Mouse (Mus musculus) fat pad, adult 2 months (tissue): Measurements from ENCODE around the gene Cd248.

Experiments used
- DNase-seq: peaks from one replicate; pipeline ENCODE4 v3.0.0-alpha.2; 2011; ENCODE audit warnings: low read depth, low spot score; ENCODE audit errors: extremely low read depth

The Cd248 gene

GRCm38 (mm10) chr19:5051515-5051914, 16.4 kb upstream of the Cd248 start:
- no peak for DNase-seq

DNA sequence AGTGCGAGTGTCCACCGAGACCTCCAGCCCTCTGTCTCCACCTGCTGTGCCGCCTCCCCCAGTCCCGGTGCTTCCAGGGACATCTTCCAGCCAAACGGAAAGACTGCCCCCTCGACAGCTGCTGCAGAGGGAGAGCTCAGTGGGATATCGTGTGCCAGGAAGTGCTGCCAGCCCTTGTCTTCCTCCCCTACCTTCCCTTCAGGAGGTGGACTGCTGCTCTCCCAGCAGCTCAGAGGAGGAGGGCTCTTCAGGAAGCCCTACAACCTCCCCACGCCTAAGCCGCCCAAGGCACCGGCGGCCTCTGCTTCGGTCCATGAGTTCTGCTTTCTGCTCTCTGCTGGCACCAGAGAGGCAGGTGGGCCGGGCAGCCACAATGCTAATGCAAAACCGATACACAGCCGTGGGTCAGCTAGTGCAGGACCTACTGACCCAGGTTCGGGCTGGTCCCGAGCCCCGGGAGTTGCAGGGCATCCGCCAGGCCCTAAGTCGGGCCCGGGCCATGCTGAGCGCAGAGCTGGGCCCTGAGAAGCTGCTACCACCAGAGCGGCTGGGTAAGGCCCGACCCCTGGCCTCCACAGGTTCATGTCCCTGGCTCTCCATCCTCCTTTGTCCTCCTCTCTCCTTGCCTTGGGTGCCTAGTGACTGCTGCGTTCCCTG, 15.6 kb upstream of the Cd248 start:
- no peak for DNase-seq

- no peak for DNase-seq
Measured at GRCm38 (mm10) chr19:5052853-5053252, 15.0 kb upstream of the Cd248 start.

- no peak for DNase-seq
Measured at GRCm38 (mm10) chr19:5053909-5054308, 14.0 kb upstream of the Cd248 start.

GRCm38 (mm10) chr19:5056251-5056650, 11.6 kb upstream of the Cd248 start:
- DNase-seq = no peak

DNA sequence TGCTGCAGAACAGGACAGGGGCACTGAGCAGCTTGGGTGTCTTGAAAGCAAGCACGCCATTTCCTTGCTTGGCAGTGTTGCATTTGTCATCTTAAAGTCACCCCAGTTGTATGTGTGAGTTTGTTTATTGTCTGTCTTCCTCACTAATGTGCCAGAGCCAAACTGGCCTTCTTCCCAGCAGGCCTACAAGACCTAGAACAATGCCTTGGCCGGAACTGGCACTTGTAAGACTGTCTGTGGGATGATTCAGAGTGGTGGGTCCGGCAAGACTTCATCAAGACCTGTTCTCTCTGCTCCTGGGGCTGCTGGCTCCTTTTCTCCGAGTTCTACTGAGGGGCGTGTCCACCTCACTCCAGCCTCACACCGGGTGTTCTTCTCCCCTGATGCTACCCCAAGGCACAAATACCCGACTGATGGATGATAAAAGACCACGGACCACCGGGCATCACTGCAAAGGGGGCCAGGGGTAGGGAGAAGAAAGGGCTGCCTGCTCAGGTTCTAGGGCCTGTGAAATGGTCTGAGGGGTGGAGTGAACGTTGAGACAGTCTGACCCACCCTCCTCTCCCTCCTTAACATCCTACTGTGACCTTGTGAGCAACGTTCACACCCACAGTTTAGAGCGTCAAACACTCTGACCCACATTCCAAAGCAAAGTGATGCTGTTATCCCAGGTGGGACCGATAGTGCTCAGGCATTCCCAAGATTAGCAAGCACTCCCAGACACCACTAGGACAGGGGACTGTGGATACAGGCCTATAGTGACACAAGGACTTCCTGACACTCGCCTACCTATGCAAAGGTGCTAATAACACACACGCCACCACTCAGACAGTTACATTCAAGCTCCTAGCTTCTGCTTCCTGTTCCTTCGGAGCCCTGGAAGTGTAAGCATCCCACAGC, 9.8 kb upstream of the Cd248 start:
- no peak for DNase-seq

DNA sequence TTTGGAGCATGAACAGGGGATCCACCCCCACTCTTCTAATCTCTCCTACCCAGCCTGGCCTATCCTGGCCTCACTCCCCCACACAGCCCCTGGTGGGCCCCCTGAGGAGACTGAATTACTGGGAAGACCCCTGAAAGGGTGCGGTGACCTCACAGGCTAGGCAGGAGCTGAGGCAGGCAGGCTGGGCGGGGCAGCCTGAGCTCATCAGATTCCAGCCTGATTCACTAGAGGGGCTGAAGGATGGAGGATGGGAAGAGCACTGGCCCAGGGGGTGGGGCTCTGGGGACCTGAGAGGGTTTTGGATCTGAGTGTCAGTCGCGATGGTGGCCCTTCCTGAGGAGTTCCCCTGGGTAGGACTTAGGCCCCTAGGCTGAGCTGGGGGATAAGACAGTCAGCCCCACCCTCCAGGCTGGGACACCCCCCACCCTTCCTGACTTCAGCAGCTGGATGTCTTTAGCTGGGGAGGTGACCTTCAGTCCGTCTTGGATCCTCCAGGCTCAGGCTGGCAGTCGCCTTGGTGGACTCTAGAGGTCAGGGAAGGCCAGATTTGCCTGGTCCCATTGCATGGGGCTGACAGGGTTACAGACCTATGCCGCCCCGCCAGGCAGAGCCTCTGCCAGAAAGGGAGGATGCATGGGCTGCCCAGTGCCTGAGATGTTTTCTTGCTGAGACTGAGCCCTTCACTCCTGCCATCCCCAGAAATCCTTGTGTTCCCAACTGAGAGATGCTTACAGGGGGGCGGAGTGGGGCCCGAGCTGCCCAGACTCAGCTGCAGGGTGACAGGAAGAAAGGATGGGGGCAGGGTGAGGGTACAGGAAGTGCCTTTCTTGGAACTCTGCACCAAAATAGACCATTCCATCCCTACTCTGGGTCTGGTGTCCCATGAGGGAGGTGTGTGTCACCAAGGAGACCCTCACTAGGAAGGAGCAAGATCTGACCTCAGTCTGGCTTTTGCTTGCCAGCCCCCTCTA, 8.8 kb upstream of the Cd248 start:
- DNase-seq = no peak

- DNase-seq = no peak
Measured at GRCm38 (mm10) chr19:5060365-5061330, 7.2 kb upstream of the Cd248 start.

- no peak for DNase-seq
Measured at GRCm38 (mm10) chr19:5062041-5062440, 5.8 kb upstream of the Cd248 start.

DNA sequence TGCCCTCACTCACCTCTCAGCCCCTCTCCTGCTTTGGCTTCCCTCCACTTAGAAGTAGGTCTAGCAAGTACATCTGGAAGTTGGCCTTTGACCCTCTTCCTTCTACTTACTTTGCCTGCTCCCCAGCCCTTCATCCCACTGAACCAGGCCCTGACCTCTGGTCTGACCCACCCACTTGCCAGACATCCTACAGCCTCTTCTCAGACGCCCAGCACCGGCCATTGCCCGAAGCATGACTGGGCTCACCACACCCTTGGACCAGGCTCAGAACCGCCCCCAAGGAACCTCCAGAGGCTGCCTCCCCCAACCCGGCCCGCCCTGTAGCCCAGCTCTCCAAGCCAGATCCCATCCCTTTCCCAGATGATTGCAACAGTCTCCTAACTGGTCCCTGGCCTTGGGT, 5.4 kb upstream of the Cd248 start:
- no peak for DNase-seq

DNA sequence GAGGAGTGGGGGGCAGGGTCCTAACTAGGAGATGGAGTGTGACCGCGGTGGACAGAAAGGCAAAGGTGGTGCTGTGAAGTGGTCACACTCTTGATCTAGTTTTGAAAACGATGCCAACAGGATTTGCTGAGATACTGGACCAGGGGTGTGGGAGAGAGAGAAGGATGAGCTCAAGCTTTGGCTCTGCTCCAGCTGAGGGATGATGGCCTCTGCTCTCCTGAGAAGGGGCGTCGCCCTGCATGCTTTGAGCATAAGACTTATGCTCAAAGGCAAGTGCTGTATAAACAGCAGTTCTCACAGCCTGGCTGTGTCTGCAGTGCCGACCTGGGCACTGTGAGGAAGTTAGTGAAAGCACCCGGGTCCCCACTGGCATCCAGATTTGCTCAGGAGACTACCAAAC, 2.8 kb upstream of the Cd248 start:
- DNase-seq = no peak

DNA sequence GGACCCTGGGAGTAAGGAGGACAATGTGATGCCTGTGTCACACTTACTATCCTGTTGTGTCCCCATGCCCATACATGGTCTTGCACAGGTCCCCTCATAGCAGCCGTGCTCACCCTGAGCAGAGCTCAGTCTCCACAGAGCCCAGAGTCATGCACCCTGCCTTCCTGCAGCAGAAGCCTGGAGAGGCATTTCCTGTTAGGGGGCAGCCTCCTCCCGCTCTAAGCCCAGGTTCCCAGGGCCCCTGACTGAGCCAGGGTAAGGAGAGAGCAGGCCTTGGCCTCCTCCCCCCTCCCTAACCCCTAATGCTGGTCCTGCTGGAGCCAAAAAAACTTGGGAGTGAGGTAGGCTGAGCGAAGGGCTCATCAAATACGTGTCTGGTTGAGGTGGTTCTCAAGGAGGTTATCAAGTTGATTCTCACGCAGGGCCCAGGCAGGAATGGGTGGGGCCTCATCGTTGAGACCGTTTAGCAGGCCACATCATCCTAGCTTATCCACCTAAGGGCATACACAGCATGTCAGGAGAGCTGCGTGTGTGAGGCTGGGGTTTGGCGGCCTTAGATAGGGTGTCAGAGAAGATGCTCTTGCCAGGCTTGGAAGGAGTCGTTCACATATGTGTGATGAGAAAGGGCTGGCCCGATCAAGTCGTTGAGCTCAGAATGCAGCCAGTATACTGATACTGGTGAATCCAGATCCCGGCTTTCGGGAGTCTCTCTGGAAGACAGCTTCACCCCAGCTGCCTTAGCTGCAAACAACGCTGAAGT, 658 bp upstream of the Cd248 start:
- no peak for DNase-seq

DNA sequence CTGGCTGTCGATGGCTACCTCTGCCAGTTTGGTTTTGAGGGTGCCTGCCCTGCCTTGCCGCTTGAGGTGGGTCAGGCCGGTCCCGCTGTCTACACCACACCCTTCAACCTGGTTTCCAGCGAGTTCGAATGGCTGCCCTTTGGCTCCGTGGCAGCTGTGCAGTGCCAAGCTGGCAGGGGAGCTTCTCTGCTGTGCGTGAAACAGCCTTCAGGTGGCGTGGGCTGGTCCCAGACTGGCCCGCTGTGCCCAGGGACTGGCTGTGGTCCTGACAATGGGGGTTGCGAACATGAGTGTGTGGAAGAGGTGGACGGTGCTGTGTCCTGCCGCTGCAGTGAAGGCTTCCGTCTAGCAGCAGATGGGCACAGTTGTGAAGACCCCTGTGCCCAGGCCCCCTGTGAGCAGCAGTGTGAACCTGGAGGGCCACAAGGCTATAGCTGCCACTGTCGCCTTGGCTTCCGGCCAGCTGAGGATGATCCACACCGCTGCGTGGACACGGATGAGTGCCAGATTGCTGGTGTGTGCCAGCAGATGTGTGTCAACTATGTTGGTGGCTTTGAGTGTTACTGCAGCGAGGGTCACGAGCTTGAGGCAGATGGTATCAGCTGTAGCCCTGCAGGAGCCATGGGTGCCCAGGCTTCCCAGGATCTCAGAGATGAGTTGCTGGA, 824 bp downstream of the Cd248 start:
- DNase-seq = no peak

DNA sequence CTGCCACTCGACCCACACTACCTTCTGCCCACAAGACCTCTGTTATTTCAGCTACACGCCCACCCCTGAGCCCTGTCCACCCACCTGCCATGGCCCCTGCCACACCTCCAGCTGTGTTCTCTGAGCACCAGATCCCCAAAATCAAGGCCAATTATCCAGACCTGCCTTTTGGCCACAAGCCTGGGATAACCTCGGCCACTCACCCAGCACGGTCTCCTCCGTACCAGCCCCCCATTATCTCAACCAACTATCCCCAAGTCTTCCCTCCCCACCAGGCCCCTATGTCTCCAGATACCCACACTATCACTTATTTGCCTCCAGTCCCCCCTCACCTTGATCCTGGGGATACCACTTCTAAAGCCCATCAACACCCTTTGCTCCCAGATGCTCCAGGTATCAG, 1.6 kb downstream of the Cd248 start:
- no peak for DNase-seq

GRCm38 (mm10) chr19:5069978-5070377, 2.1 kb downstream of the Cd248 start:
- no peak for DNase-seq

DNA sequence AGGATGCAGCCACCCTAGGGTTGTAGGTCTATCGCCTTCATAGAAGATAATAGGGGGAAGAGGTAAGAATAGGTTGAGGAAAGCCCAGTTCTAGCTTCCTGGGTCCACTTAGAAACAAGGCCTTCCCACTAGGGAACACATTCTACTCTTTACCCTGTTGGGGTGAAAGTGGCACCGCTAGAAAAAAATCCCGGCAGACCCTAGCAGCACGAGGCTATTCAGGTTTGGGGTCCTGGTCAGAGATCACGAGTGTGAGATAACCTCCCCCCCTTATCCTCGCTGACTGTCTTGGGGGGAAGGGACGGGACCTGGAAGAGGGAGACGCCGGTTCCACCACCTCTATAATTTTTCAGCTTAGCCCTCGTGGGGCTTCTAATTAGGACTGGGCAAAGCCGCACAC, 3.2 kb downstream of the Cd248 start:
- DNase-seq = no peak

DNA sequence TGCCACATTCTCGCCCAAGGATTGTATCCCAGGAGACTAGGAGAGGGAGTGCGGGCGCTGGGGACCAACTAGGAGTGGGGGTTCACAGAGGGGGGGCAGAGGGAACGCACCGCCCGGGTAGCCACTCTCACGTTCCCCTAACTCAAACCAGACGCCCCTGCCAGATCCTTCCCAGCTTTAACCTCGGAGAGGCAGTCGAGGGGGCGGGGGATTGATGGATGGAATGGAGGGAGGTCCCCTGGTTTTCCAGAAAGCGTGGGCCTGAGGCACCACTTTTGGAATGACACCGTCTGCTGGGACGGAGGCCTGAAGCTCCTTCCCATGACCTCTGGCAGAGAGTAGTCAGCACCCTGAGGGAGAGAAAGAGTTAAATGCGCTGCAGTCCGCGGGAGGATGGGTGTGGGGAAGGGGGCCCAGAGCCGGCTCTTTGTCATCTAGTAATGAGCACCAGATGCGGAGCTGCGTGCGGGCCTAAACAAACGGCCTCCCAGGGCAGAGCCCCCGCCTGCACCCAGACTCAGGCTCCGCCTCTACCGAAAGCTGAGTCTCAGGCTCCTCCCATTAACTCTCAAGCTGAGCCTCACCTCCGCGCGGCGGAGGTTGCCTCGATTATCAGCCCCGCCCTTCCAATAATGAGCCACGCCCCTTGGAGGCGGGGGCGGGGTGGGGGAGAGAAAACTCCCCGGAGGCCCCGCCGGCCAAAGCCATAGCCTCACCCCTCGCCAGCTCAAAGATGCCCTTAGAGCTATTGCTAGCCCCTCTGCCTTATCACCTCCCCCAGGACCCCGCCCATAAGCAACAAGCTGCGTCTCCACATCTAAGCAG, 3.9 kb downstream of the Cd248 start:
- no peak for DNase-seq

DNA sequence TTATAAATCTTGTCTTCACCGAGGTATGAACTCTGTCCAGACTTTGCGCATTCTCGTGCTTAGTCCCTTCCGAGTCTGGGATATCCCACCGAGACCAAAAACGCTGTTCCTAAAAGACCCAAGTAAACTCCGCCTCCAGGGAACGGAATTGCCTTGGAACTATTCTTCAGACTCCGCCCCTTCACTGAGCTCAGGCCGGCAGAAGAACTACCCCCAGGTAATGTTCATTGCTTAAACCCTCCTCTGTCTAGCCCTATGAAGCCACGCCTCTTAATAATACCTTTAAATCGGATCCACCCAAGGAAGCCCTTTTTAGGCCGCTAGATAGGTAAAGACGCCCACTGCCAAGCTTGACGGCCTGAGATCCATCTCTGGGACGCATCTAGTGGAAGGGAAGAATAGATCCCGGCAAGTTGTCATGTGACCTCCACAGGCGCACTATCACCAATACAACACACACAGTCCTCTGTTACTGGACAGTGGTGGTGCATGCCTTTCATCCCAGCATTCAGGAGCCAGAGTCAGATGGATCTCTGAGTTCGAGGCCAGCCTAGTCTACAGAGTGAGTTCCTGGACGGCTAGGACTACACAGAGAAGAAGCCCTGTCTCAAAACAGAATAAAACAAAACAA, 4.6 kb downstream of the Cd248 start:
- DNase-seq = peak; percentile 43
